Mouse (Mus musculus) spleen, adult 12 weeks (tissue): Measurements from ENCODE around the gene 4930595D18Rik.
A peak's percentile ranks its signal among the peaks of the same experiment; 100 is the strongest.

ENCODE experiments used
- DNase-seq: peaks from one replicate; pipeline ENCODE4 v3.0.0; 2022; ENCODE audit warnings: low spot score

4930595D18Rik gene

DNA sequence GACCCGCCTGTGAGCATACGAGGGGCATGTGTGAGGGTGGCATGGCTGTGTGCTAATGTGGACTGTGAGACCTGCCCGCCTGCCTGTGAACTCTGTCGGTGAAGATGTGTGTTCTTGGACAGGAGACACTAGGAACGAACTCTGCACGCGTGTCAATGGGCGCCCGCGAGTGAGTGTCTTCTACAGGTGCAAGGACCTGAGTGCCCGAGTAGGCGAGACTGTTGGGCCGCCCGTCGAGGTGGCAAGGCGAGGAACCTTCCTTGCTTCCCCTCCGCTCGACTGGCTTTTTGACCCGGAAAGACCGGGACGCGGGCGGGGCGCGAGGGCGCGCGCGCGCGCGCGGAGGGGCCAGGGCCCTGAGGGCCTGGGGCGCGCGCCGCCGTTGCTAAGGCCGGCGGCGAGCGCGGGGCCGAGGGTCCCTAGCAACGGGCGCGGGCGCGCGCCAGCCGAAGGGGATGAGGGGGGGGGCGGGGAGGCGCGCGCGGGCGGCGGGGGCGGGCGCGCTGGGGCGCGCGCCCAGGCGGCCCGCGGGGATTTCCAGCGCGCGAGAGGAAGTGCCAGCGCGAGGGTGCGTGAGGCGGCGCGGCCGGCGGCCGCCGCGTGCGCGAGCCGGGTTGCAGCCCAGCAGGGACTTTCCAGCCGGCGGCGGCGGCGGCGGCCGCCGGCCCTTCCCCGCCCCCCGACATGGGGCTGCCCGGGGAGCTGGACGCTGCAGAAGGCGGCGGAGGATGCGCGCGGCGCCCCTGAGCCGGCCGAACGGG, 18.3 kb downstream of the 4930595D18Rik start, which contains the start of gene Traf3:
TSS of gene Traf3 (plus strand) at position 540 of the 761 bp plus-strand sequence.
- peak; percentile 51 for DNase-seq

- DNase-seq, result peak; percentile 25
Measured at GRCm38 (mm10) chr12:111165146-111165812, 19.0 kb downstream of the 4930595D18Rik start.

DNA sequence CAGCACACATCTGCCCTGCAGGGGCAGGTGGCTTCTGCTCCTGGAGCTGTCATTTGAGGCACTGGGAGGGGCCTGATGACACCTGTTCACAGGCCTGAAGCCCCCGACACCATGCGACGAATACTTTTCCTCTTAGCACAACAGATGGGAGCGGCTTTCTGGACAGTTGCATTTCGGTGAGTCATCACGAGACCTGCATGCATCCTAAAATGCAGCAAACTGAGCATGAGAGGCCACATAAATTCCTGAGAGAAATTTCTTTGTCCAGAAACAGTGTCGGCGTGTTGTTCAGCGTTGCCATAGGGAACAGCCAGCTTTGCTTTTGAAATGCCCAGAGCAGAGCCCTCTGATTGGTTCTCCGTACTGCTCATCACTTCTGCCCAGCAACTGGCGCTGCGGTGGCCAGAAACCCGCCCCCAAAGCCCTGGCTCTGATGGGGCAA, 20.0 kb downstream of the 4930595D18Rik start:
- peak; percentile 58 for DNase-seq

DNA sequence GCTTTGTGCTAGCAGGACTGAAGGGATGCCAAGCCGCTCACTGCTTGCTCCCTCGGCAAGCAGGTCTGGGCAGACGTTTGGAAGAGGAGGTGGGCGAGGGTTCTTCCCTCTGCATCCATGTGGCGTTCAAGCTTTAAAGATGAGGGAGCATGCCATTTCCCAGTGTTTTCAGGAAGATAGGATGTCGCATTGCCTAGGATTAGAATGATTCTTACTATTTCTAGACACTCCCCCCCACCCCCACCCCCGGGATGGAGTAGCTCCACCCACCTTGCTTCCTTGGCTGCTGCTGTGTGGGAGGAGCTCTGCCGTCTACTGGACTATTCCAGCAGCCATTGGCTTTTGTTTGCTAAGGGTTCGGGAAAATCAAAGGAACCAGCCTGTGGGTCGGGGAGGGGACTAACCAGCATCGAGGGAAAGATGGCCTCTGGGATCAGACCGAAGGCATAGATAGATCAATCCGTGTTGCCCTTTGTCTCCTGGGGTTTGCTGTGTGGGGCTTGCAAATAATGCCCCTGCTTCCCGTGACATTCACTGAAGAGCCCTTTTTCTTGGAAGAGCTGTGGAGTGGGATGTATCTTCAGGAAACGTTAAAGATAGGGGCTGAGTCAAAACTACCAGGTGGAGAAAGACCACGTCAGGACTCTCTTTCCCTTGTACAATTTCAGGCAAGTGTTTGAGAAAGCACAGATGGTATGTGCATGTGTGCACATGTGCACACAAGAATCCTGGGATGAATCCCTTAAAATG, 21.8 kb downstream of the 4930595D18Rik start:
- DNase-seq, result no peak

GRCm38 (mm10) chr12:111161943-111162311, 22.4 kb downstream of the 4930595D18Rik start:
- no peak for DNase-seq

DNA sequence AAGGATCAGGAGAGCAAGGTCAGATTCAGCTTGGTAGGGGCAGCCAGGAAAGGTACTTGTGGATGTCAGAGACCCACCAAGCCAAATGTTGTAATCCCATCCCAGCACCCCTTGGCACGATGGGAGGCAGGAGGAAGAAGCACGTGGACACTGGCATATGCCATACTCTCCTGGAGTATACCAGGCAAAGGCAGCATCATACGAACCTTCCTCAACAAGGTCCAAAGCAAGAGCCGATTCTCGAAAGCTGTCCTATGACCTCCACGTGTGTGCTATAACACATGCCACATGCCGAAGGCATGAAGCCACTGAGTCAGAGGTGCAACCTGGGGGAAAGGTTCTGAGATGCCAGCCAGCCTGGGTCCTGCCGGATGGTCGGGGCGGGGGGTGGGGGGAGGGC, 23.4 kb downstream of the 4930595D18Rik start:
- no peak for DNase-seq

- peak; percentile 79 for DNase-seq
Measured at GRCm38 (mm10) chr12:111159659-111160428, 24.4 kb downstream of the 4930595D18Rik start.

DNA sequence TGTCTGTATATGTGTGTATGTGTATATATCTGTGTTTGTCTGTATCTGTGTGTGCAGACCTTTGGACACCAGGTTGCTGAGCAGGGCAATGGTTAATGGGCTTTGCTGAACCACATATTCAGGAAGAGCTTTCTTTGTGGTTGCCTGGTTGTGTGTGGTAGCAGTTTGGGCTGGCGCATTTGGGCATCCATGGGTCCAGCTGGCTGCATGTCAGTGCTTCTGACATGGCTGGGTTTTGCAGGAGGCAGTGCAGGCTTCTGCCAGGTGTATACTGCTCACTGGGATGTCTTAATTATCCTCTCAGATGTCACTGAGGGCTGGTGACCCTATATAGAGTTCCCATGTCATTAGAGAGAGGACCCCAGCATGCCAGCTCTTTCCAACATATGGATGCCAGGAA, 28.5 kb downstream of the 4930595D18Rik start:
- DNase-seq, result no peak

GRCm38 (mm10) chr12:111154641-111155040, 29.6 kb downstream of the 4930595D18Rik start:
- no peak for DNase-seq

GRCm38 (mm10) chr12:111153946-111154345, 30.3 kb downstream of the 4930595D18Rik start:
- DNase-seq, result no peak

- no peak for DNase-seq
Measured at GRCm38 (mm10) chr12:111152981-111153710, 31.1 kb downstream of the 4930595D18Rik start.

- DNase-seq, result no peak
Measured at GRCm38 (mm10) chr12:111152579-111152978, 31.7 kb downstream of the 4930595D18Rik start.

GRCm38 (mm10) chr12:111151422-111152156, 32.7 kb downstream of the 4930595D18Rik start:
- no peak for DNase-seq

DNA sequence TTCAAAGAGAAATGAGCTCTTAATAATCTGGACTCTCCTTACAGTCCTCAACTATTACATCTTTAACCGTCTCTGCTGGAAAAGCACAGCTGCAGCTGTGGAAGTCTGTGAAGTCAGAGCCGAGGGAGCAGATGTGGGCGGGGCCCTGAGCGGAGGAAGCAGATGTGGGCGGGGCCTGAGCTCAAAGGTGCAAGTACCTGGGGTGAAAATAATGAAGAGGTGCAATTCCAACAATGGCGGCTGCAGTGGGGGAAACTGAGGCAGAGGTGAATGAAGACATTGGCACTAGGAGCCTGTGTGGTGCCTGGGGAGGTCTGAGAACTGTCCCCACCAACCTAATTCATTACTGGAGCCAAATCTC, 34.1 kb downstream of the 4930595D18Rik start:
- DNase-seq, result peak; percentile 32

DNA sequence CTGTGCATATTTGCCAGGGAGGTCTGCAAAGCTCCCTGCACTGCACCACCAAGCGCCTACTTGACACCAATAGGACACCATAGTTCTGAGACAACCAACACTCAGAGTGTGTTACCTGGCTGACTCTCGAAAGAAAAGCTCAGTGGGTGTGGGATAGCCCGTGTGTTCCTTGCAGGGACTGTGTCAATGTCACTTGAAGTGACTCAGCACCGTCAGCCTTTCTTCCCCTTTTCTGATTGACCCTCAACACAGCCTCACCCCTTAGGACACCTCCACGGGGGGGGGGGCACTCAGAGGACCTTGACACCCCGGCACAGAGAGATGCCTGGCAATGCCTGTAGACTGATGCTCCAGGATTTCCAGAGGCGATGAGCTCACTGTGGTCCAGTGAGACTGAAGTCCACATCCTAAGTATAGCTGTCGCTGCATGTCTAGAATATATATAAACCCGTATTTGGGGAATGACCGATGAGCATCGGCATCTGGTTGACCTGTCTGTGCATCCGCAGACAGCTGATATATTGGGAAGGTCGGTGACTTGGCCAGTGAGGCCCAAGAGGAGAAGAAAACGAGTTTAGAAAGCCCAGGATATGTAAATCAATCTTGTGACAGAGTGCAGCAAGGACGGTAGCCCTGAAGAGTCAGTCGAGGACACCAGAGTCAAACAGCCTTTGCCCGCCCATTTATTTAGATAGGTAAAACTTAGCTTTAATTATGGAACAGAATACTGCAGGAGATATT, 34.6 kb downstream of the 4930595D18Rik start:
- DNase-seq, result no peak

- DNase-seq, result no peak
Measured at GRCm38 (mm10) chr12:111145269-111145668, 39.0 kb downstream of the 4930595D18Rik start.

DNA sequence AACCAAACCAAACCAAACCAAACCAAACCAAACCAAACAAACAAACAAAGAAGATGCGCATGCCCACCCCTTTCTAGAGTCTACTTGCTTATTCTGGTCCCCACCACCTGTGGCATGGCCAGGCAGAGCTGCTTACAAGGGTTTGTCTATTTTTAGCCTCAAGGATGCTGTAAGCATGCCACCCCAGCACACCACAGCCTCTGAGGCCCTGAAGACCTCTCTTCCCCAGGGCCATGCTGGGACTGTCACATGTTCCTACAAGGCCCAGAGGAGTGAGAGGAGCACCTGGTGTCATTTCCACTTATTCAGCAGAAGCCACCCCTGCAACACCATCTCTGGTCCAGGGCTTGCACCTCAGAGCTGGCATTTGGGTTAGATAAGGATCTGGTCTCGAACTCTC, 39.7 kb downstream of the 4930595D18Rik start:
- DNase-seq, result no peak

DNA sequence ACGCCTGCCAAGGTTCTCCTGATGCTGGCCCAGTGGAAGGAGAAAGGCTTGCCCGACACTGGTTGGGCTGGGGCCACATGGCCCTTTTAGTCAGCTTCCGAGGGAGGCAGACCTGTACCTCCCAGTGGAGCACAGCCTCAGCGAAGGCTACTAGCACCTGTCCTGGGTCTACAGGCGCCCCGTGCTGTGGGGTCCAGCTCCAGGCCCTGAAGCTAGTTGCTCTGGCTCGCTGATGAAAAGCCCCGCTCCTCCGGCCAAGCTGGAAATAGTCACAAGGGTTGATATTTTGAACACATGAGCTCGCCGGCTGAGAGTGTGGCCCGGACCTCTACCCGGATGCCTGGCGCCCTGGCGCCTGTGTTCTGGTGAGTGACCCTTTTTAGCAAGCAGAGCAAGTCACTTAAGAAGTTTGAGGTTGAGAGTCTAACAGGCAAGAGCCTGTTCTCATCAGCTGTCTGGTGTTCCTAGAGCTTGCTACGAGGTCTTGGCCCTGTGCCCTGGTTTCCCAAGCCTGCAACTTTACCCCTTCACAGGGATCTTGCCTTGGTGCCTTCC, 40.7 kb downstream of the 4930595D18Rik start:
- DNase-seq, result no peak

DNA sequence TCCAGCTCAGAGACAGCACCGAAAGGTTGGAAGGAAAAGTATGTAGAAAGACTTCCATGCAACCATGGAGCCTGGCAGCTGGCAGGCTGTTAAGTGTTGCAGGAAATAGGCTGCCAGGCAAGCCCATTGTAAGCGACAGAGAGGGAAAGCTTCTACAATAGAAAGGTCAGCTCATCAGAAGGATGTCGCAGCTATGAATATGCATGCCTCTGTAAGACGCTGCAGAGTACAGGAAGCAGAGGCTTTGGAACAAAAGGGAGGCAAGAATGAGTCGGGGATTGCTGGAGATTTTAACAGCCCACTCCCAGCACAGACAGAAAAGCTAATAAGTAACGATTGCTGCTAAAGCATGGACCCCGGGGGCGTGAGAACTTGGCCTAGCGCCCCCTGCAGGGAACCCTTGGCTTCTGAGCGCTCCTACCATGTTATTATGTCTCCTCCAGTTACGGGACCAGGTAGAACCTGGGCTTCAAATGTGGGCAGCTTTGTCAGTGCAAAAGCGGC, 41.2 kb downstream of the 4930595D18Rik start:
- no peak for DNase-seq
